Mouse (Mus musculus) heart, adult 2 months (tissue): ENCODE data around the gene Efna1.

ENCODE experiments used
- CTCF ChIP-seq: fragments of 200-600 bp; IDR thresholded peaks from 2 replicates; pipeline ENCODE4 v1.8.1; 2022; ENCODE audit warnings: antibody characterized with exemption, mild to moderate bottlenecking, moderate library complexity
- POLR2A ChIP-seq: fragments of 200-500 bp; IDR thresholded peaks from 2 replicates; pipeline ENCODE4 v1.6.1; 2011; ENCODE audit warnings: mild to moderate bottlenecking, low read depth, low read length, control low read depth; ENCODE audit not compliant: insufficient read depth

GRCm38 (mm10) chr3:89315195-89315929, 34.4 kb upstream of the Efna1 start:
- peak; percentile 91 for TF ChIP-seq CTCF
- TF ChIP-seq POLR2A, result no peak
